Mouse (Mus musculus) brain, embryonic 14.5 days (tissue): ENCODE results near the gene Hist1h2bk. TPM values are rescaled to one million over a fixed set of nuclear protein-coding genes. Genes with fewer than 3 reads are reported as not detected.

Source experiments
- DNase-seq: peaks from one replicate; pipeline ENCODE4 v3.0.0-alpha.2; 2011; ENCODE audit warnings: low read depth
- CTCF ChIP-seq: fragments of 200-500 bp; IDR thresholded peaks from 2 replicates; pipeline ENCODE4 v1.5.1; 2012; ENCODE audit warnings: inconsistent platforms, mild to moderate bottlenecking, moderate library complexity, borderline replicate concordance; ENCODE audit not compliant: insufficient read depth, insufficient read length; ENCODE audit errors: extremely low read depth
- POLR2A ChIP-seq: fragments of 200-500 bp; IDR thresholded peaks from 2 replicates; pipeline ENCODE4 v1.6.1; 2012; ENCODE audit warnings: mild to moderate bottlenecking, inconsistent platforms, borderline replicate concordance; ENCODE audit not compliant: poor library complexity, insufficient read depth, insufficient read length, severe bottlenecking; ENCODE audit errors: extremely low read depth
- polyA plus RNA-seq: library from polyadenylated mRNA; depleted of rRNA; stranded (reverse); fragments of >200 nt; gene quantifications from 2 replicates; pipeline ENCODE4 v1.2.3, GENCODE M21; 2012

Hist1h2bk gene
- polyA plus RNA-seq, 1 experiment, result 20.9 TPM

DNA sequence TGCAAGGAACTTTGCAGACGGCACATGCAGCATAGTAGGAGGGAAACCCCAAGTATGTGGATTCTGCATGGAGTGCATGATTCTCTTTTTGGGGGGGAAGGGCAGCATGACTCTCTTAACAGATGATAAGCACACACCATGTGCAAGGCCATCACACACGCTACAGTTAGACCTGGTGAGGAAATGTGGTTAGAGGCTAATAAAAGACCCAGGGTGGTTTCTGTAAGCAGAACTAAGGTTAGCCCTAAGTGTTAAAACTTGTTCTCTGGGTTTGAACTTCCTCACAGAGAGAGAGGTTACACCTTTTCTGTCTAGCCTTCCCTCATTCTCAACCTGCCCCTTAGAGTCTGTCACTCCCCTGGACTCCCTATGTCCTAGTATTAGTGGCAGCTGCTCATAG, 34.3 kb upstream of the Hist1h2bk start:
- DNase-seq, result no peak
- TF ChIP-seq CTCF (no peak), POLR2A (no peak)

DNA sequence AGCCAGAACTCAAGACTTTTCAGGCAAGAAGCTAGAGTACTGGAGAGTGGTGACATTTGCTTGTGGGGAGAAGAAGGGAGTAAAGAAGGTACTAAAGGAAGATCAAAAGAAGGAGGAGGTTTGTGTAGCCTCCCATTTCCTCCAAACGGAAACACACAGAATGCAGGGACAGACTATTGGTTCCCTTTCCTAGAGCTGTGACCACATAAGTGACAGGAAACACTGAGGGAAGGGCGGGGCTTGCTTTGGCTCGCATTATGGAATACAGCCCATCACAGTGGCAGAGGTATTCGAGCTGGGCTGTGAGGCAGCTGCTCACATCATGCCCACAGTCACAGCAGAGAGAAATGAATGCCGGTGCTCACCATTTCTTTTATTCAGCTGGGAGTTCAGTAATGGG, 33.8 kb upstream of the Hist1h2bk start:
- TF ChIP-seq POLR2A (no peak), CTCF (no peak)
- no peak for DNase-seq

DNA sequence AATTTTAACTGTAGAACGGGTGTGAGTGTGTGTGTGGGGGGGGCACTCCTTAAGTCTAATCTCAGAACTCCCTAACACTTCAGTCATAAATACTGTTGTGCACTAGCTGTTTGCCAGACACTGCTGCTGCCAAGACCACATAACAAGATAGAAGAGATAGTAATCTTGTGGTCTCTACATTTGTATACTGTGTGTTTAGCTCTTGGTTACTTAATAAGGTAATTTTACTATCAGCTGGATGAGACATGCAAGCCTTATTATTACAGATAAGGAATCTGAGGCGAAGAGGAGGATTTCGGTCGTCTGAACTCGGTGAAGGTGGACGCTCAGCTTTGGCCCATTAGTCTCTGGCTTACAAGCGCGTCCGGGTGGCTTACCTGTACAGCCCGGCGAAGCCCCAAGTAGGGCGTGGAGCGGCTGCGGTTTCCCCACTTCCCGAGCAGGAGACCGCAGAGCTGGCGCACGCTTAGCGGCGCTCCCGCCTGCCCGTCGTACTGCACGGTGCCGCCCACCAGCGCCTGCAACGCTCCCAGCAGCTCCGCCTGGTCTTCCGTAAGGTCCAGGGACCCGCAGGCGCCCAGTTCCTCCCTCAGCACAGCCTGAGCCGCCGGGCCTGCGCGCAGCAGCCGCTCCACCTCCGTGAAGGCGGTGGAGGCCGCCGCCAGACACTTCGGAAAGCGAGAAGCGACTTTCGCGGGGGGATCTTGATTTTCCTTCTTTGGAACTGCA, 29.9 kb upstream of the Hist1h2bk start:
- peak; percentile 78 for DNase-seq
- TF ChIP-seq CTCF, result no peak
- TF ChIP-seq POLR2A, result no peak

DNA sequence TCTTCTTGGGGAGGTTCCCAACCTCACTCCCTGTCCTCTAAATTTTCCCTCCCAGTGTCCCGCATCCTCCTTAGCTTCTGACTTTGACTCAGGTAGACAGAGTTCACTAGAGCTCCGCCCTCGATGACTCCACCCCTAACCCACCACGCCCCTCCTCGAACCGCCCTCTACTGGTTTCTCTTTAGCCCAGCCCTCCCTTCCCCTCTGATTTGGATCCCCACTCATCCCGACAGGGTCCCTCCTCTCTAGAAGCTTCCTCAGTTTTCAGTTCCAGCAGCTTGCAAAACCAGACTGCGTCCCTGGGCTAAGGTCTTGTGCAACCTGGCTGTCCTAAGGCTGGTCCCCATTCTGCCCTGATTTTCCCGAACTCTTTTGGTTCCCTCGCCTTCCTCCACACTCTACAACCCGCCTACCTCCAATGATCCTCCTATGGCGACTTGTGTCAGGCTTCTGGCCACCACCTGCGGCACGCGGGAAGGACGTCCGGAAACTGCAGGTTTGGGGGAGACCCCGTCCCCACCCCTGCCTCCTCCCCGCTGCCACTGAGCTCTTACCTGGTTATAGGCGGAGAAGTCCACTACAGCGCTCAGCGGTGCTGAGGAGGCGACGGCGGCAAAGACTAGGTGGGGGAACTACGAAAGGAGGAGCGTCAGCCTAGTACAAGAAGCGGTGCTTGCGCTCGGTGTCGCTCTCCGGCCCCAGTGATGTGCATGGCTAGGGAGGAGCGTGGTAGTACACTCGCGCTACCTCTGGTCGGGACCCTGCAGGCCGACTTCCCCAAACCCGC, 29.1 kb upstream of the Hist1h2bk start:
- peak; percentile 58 for DNase-seq
- TF ChIP-seq CTCF, result no peak
- no peak for TF ChIP-seq POLR2A

DNA sequence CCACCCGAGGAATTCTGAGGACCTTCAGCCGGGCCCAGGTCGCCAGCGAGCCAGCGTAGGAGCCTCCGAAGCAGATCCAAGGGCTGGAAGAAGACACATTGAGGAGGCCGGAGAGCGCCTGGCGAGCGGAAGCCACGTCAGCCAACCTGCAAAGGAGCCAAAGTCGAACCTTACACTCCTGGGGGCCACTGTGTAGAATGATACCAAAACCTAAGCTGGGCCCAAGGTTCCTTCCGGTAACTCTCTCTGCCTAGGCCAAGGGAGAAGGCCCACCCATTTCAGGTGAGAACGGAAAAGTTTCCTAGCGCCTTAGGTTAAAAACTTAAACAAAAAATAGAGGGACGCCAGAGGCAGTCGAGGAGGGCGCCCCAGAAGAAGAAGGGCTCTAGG, 28.6 kb upstream of the Hist1h2bk start:
- no peak for TF ChIP-seq POLR2A
- no peak for TF ChIP-seq CTCF

DNA sequence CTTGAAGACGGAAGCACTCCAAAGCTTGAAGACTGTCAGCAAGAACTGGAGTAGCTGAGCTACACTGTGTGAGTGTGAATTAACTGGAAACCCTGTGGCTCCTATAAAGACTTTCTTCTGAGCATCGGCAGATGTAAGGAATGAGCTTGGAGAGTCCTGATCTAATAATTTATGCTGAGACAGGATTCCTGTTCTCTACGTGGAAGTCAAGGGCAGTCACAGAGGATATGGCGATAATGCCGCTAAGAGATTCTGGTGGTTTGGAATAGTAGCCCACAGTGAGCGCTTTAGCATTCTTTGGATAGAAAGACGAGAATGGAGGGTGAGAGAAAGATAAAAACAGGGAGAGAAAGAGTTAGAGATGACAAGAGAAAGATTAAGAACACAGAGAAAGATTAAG, 27.8 kb upstream of the Hist1h2bk start:
- TF ChIP-seq CTCF, result no peak
- TF ChIP-seq POLR2A, result no peak
- DNase-seq, result no peak

More for the DNA sequence above, 28.6 kb upstream of the Hist1h2bk start:
- DNase-seq, result no peak

DNA sequence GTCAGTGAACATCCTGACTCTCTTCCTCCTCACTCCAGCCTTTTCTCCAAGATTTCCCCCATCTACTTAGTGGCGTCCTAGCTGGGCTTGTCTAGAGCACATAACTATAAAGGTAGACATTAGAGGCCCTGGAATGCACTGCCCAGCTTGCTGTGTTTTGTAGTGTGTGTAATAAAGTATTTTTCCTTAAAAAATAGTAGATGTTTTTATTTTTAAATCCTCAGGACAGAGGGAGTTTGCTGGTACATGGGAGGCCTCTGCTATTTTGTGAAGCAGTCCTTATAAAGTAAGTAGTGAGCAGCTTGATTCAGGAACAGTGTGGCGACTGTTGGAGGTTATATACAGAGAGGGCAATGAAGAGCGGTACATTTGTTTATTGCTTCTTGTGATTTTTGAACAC, 27.0 kb upstream of the Hist1h2bk start:
- DNase-seq, result no peak
- no peak for TF ChIP-seq CTCF
- TF ChIP-seq POLR2A, result no peak

DNA sequence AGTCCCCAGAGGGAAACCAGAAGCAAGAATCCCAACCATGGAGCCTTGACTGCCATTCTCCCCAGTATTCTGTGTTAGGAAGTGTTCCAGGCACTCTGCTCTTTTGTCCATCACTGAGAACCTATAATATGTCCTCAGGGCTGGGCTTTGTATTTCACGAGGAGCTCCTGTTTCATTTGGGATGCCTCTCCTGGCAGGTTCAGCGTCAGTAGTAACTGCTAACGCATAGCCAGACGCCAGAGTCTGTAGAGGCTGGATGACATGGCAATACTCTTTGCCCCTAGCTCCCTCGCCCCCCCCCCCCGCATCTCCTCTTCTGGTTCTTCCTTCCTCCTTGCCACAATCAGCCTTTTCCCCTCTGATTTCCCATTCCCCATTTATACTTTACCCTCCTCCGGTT, 26.0 kb upstream of the Hist1h2bk start, which contains the start of gene Prss16:
Gene Prss16, minus strand, starts transcription at position 101 of the 400 bp plus-strand sequence.
- TF ChIP-seq POLR2A (no peak), CTCF (no peak)
- DNase-seq, result no peak

DNA sequence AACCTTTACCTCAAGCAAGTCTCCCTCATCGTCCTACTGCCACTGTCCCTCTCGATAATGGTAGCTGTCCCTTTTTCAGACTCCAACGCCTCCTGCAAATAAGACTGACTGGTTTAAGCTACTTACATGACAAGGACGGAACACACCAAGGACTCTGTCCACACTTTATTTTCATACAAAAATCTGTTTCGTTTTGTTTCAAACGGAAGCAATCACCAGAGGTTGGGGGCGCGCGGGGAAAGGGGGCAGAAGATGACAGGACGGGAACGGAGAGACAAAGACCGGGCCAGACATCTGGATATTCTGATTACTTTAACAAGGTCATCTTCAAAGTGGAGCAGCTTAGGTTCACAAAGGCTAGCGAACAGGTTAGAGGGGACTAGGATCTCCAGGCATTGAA, 22.0 kb upstream of the Hist1h2bk start:
- peak; percentile 51 for DNase-seq

DNA sequence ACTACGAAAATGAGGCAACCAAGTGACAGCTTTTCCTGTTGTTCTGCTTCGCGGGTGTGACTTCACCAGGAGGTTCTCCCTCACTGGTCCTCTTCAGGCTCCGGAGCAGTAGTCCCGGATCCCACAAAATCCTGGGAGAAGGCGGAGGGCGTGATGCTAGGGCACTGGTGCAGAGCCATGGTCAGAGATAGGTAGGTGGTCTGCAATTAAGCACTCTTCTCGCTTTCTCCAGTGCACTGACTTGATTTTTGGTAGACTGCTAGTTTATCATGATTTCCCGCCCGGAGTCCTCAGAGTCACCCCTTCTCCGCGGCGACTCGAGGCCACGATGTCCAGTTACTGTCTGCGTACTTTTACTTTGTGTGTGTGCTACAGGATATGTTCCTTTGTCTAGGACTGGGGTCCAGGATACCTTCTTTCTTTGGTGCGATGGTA, 21.2 kb upstream of the Hist1h2bk start:
- no peak for TF ChIP-seq POLR2A
- TF ChIP-seq CTCF, result no peak
- DNase-seq, result peak; percentile 47

More for the DNA sequence above, 22.0 kb upstream of the Hist1h2bk start:
- TF ChIP-seq POLR2A, result no peak
- no peak for TF ChIP-seq CTCF
